Mouse (Mus musculus) embryonic fibroblast, embryonic 13.5 days (primary cell): ENCODE measurements around the gene Med4.

Experiments used
- CTCF ChIP-seq: IDR thresholded peaks from 2 replicates; pipeline ENCODE4 v1.5.1; 2011; ENCODE audit warnings: mild to moderate bottlenecking, control low read depth, low read length, moderate library complexity, borderline replicate concordance; ENCODE audit not compliant: insufficient read depth
- POLR2A ChIP-seq: IDR thresholded peaks from 2 replicates; pipeline ENCODE4 v1.6.1; 2011; ENCODE audit warnings: low read depth, mild to moderate bottlenecking, control low read depth, low read length, moderate library complexity

- TF ChIP-seq CTCF (no peak), POLR2A (no peak)
Measured at GRCm38 (mm10) chr14:73495753-73496152, 14.1 kb upstream of the Med4 start.
